ENCODE assay signal across 28 mouse cellular contexts in the genomic region with DNA sequence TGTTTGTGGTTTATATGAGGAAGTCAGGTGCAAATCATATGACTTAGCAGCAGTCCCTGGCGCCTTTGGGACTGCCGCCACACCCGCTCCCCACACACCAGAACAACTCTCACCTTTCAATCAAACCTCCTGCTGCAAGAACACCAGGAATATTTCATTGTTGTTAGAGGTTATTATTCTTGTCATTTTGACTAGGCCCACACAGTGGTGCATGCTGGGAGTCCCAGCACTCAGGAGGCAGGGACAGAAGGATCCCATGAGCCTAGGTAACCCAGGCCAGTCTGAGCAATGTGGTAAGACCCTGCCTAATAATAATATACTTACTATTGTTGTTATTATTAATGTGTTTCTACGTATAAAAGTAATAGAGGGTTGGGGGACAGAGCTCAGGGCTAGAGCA. TPM values are rescaled to one million over a fixed set of nuclear protein-coding genes. Genes with fewer than 3 reads are reported as not detected.
"Had no signal": no experiment of that assay in that cellular context is flagged by ENCODE, and none has a peak within 500 bp of the region (broad histone marks: within the 10 kb centered on the region; RNA-seq: fewer than 3 reads in every experiment).

No protein-coding gene starts in this region.

- H3K4me2 ChIP-seq: embryonic facial prominence, embryonic 12.5 days; embryonic facial prominence, embryonic 13.5 days; embryonic facial prominence, embryonic 15.5 days; forebrain, embryonic 12.5 days; forebrain, embryonic 13.5 days; forebrain, embryonic 15.5 days had no signal

- H3K9ac ChIP-seq: embryonic facial prominence, embryonic 12.5 days; embryonic facial prominence, embryonic 13.5 days; embryonic facial prominence, embryonic 15.5 days; forebrain, embryonic 12.5 days; forebrain, embryonic 13.5 days; forebrain, embryonic 15.5 days; forebrain, postnatal 0 days had no signal

- H3K36me3 ChIP-seq: embryonic facial prominence, embryonic 10.5 days; embryonic facial prominence, embryonic 12.5 days; embryonic facial prominence, embryonic 13.5 days; embryonic facial prominence, embryonic 15.5 days; forebrain, embryonic 10.5 days; forebrain, embryonic 12.5 days; forebrain, embryonic 15.5 days had no signal

- H3K27me3 ChIP-seq: embryonic facial prominence, embryonic 13.5 days; forebrain, embryonic 13.5 days; forebrain, embryonic 15.5 days had no signal

- H3K9me3 ChIP-seq: embryonic facial prominence, embryonic 10.5 days; embryonic facial prominence, embryonic 12.5 days; embryonic facial prominence, embryonic 13.5 days; embryonic facial prominence, embryonic 15.5 days; forebrain, embryonic 10.5 days; forebrain, embryonic 12.5 days; forebrain, embryonic 13.5 days; forebrain, embryonic 15.5 days had no signal

- H3K4me3 ChIP-seq: embryonic facial prominence, embryonic 10.5 days; embryonic facial prominence, embryonic 12.5 days; embryonic facial prominence, embryonic 13.5 days; embryonic facial prominence, embryonic 15.5 days; erythroblast, embryonic 14.5 days; forebrain, embryonic 10.5 days; forebrain, embryonic 12.5 days; forebrain, embryonic 13.5 days; forebrain, embryonic 15.5 days; gastrocnemius, adult 2 months; heart, adult 2 months had no signal

- DNase-seq: cerebellum, adult 8-10 months; cerebellum, adult 9-10 months; cerebellum, adult 9-11 months; cerebellum, postnatal 10 days; cerebellum, postnatal 14 days; cerebellum, postnatal 25 days; cerebellum, postnatal 36 days; embryo, embryonic 11 days; forebrain, postnatal 0 days; gastrocnemius, adult 2 months; gastrocnemius, postnatal 10 days; gastrocnemius, postnatal 14 days; gastrocnemius, postnatal 25 days; gastrocnemius, postnatal 36 days; heart, adult 11 months; heart, adult 18-20 months; heart, adult 2 months had no signal

- ATAC-seq: forebrain, embryonic 13.5 days; forebrain, embryonic 14.5 days; forebrain, embryonic 15.5 days; forebrain, embryonic 16.5 days; forebrain, postnatal 0 days had no signal

- H3K4me1 ChIP-seq: forebrain, embryonic 15.5 days had no signal

- H3K27ac ChIP-seq: embryonic facial prominence, embryonic 10.5 days; embryonic facial prominence, embryonic 12.5 days; embryonic facial prominence, embryonic 13.5 days; embryonic facial prominence, embryonic 15.5 days; forebrain, embryonic 10.5 days; forebrain, embryonic 12.5 days; forebrain, embryonic 13.5 days; forebrain, embryonic 15.5 days; gastrocnemius, adult 2 months had no signal

RNA-seq across cellular contexts. Expression of a gene that starts 24.6 kb away (rescaled TPM):
- polyA plus RNA-seq: erythroblast, embryonic 14.5 days had no signal
